Mouse (Mus musculus): ENCODE results near the gene Rbx1. TPM values are rescaled to one million over a fixed set of nuclear protein-coding genes. Genes with fewer than 3 reads are reported as not detected.
"Not testable (repeated sequence)": the region's sequence is repeated elsewhere in the genome, so short reads cannot be mapped to it uniquely, and the experiment has no call there.

The Rbx1 gene
- polyA plus RNA-seq, 1 experiment from 2014 or later = 539 TPM

- Histone ChIP-seq H3K27me3 (ENCODE audit: insufficient read depth, low read length) (no peaks in the 10 kb centered on the region), H3K9ac (no peak overlapping the region), H3K4me3 (ENCODE audit: low read depth, low read length) (no peak overlapping the region), H3K9me3 (ENCODE audit: low read depth, low read length) (no peaks in the 10 kb centered on the region), H3K36me3 (ENCODE audit: insufficient read depth) (peaks cover 69% of the 10 kb centered on the region), H3K4me2 (no peak overlapping the region), H3K27ac (ENCODE audit: low read depth) (no peak overlapping the region), H3K4me1 (ENCODE audit: insufficient read depth) (no peaks in the 10 kb centered on the region)
- WGBS = 67% methylated on average over 8 of the region's 8 CpGs
- TF ChIP-seq CTCF (IDR thresholded peaks at IDR 0.05; ENCODE audit: low read depth) = no peak
- ATAC-seq (ENCODE audit: insufficient read depth) = no peak
- no peak for DNase-seq
These were observed 4.6 kb downstream of the Rbx1 start for GRCm38 (mm10) chr15:81470735-81471134.

DNA sequence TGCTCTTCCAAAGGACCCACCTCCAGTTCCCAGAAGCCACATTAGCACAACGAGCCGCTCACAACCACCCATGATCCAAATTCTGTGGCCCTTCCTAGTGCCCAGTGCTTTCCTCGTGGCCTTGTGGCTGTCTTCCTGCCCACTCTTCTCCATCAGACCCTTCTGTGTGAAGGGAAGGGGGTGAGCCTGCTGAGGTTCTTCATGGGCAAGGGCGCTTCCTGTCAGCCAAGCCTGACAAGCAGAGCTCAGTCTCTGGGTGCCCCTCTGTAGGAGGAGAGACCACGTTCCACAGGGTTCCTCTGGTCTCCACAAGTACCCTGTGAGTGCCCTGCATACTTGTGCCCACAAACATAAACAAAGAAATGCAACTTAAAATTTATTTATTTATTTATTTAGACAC lies 6.2 kb downstream of the Rbx1 start:
- no peak for TF ChIP-seq CTCF (IDR thresholded peaks at IDR 0.05; ENCODE audit: low read depth)
- Histone ChIP-seq H3K27ac (ENCODE audit: low read depth) (no peak overlapping the region), H3K4me3 (ENCODE audit: low read depth, low read length) (no peak overlapping the region), H3K9ac (no peak overlapping the region), H3K4me2 (no peak overlapping the region), H3K36me3 (ENCODE audit: insufficient read depth) (peaks cover 73% of the 10 kb centered on the region), H3K9me3 (ENCODE audit: low read depth, low read length) (no peaks in the 10 kb centered on the region), H3K4me1 (ENCODE audit: insufficient read depth) (no peaks in the 10 kb centered on the region), H3K27me3 (ENCODE audit: insufficient read depth, low read length) (no peaks in the 10 kb centered on the region)
- WGBS = 92% methylated on average over 5 of the region's 5 CpGs
- no peak for ATAC-seq (ENCODE audit: insufficient read depth)
- no peak for DNase-seq

DNA sequence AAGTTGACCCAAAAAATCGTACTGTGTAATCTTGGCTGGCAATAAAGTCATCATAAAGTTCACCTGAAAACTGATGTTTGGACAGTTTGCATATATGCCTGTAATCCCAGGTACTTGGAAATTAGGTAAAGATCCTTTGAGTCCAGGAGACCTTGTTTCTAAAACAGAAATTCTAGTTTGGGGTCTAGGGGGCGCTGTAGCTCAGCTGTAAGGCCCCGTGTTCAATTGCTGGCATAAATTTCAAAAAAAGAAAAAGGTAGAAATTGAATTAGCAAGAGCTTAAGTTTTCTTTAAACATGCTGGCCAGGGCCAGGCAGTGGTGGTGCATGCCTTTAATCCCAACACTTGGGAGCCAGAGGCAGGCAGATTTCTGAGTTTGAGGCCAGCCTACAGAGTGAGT lies 9.6 kb downstream of the Rbx1 start:
- no peaks in the 10 kb centered on the region for H3K27me3 ChIP-seq (ENCODE audit: insufficient read depth, low read length)
- no peak overlapping the region for H3K4me3 ChIP-seq (ENCODE audit: low read depth, low read length)
- no peaks in the 10 kb centered on the region for H3K9me3 ChIP-seq (ENCODE audit: low read depth, low read length)
- no peak for ATAC-seq (ENCODE audit: insufficient read depth)
- no peaks in the 10 kb centered on the region for H3K4me1 ChIP-seq (ENCODE audit: insufficient read depth)
- peak; percentile 28 for TF ChIP-seq CTCF (IDR thresholded peaks at IDR 0.05; ENCODE audit: low read depth)
- H3K4me2 ChIP-seq = no peak overlapping the region
- H3K27ac ChIP-seq (ENCODE audit: low read depth) = no peak overlapping the region
- peak; percentile 58 for DNase-seq
- peaks cover 53% of the 10 kb centered on the region for H3K36me3 ChIP-seq (ENCODE audit: insufficient read depth)
- 42% methylated on average over 3 of the region's 3 CpGs for WGBS
- no peak overlapping the region for H3K9ac ChIP-seq

- 7% methylated on average over 2 of the region's 2 CpGs for WGBS
- no peak overlapping the region for H3K4me2 ChIP-seq
- no peaks in the 10 kb centered on the region for H3K4me1 ChIP-seq (ENCODE audit: insufficient read depth)
- no peak overlapping the region for H3K27ac ChIP-seq (ENCODE audit: low read depth)
- H3K4me3 ChIP-seq (ENCODE audit: low read depth, low read length) = no peak overlapping the region
- H3K9ac ChIP-seq = no peak overlapping the region
- no peak for TF ChIP-seq CTCF (IDR thresholded peaks at IDR 0.05; ENCODE audit: low read depth)
- H3K9me3 ChIP-seq (ENCODE audit: low read depth, low read length) = no peaks in the 10 kb centered on the region
- H3K27me3 ChIP-seq (ENCODE audit: insufficient read depth, low read length) = no peaks in the 10 kb centered on the region
- peak; percentile 36 for DNase-seq
- H3K36me3 ChIP-seq (ENCODE audit: insufficient read depth) = peaks cover 44% of the 10 kb centered on the region
- ATAC-seq (ENCODE audit: insufficient read depth) = 0 out of 2 replicates have a peak, but pooled peaks have one; percentile 35
These were observed 10.5 kb downstream of the Rbx1 start for GRCm38 (mm10) chr15:81476597-81476996.

- H3K27me3 ChIP-seq (ENCODE audit: insufficient read depth, low read length) = no peaks in the 10 kb centered on the region
- peaks cover 15% of the 10 kb centered on the region for H3K36me3 ChIP-seq (ENCODE audit: insufficient read depth)
- no peak overlapping the region for H3K27ac ChIP-seq (ENCODE audit: low read depth)
- H3K4me2 ChIP-seq = no peak overlapping the region
- WGBS = 50% methylated on average over 21 of the region's 21 CpGs
- no peaks in the 10 kb centered on the region for H3K9me3 ChIP-seq (ENCODE audit: low read depth, low read length)
- no peak overlapping the region for H3K4me3 ChIP-seq (ENCODE audit: low read depth, low read length)
- no peak for TF ChIP-seq CTCF (IDR thresholded peaks at IDR 0.05; ENCODE audit: low read depth)
- no peak for DNase-seq
- H3K4me1 ChIP-seq (ENCODE audit: insufficient read depth) = no peaks in the 10 kb centered on the region
- no peak for ATAC-seq (ENCODE audit: insufficient read depth)
- no peak overlapping the region for H3K9ac ChIP-seq
These were observed 13.5 kb downstream of the Rbx1 start for GRCm38 (mm10) chr15:81479446-81480213.

GRCm38 (mm10) chr15:81480284-81480683 lies 14.2 kb downstream of the Rbx1 start:
- H3K27me3 ChIP-seq (ENCODE audit: insufficient read depth, low read length); H3K4me2 ChIP-seq; H3K27ac ChIP-seq (ENCODE audit: low read depth); DNase-seq; ATAC-seq (ENCODE audit: insufficient read depth); H3K4me3 ChIP-seq (ENCODE audit: low read depth, low read length); H3K4me1 ChIP-seq (ENCODE audit: insufficient read depth); H3K36me3 ChIP-seq (ENCODE audit: insufficient read depth); H3K9ac ChIP-seq; H3K9me3 ChIP-seq (ENCODE audit: low read depth, low read length): not testable (repeated sequence)
- whole genome bisulfite sequencing = 63% methylated on average over 3 of the region's 3 CpGs

- peak overlapping the region; percentile 11; the same call in 1 of the 2 replicates for H3K9ac ChIP-seq
These were observed 14.9 kb downstream of the Rbx1 start for GRCm38 (mm10) chr15:81480977-81481379.

More at GRCm38 (mm10) chr15:81480977-81481379, 14.9 kb downstream of the Rbx1 start:
- no peaks in the 10 kb centered on the region for H3K9me3 ChIP-seq (ENCODE audit: low read depth, low read length)
- peaks cover 2% of the 10 kb centered on the region; the same call in 1 of the 2 replicates for H3K36me3 ChIP-seq (ENCODE audit: insufficient read depth)
- 12% methylated on average over 13 of the region's 13 CpGs for WGBS
- peak overlapping the region; percentile 55 for H3K4me2 ChIP-seq
- DNase-seq (peak; percentile 41), ATAC-seq (ENCODE audit: insufficient read depth) (no peak)
- peak overlapping the region; percentile 22; the same call in 1 of the 2 replicates for H3K4me3 ChIP-seq (ENCODE audit: low read depth, low read length)
- H3K27me3 ChIP-seq (ENCODE audit: insufficient read depth, low read length) = no peaks in the 10 kb centered on the region
- TF ChIP-seq CTCF (IDR thresholded peaks at IDR 0.05; ENCODE audit: low read depth) = no peak
- no peak overlapping the region for H3K27ac ChIP-seq (ENCODE audit: low read depth)
- H3K4me1 ChIP-seq (ENCODE audit: insufficient read depth) = no peaks in the 10 kb centered on the region
